Mouse (Mus musculus) layer of hippocampus, adult 2 months (tissue): ENCODE measurements around the gene Zbtb3. TPM values are rescaled to one million over a fixed set of nuclear protein-coding genes. Genes with fewer than 3 reads are reported as not detected.

Source experiments
- DNase-seq, 2 experiments: peaks; one replicate each; pipeline ENCODE4 v3.0.0; 2022; ENCODE audit warnings: low spot score in 2 of 2
- H3K27ac ChIP-seq: fragments of 200-600 bp; 2 replicates; pipeline ENCODE4 v1.8.1; 2022
- H3K4me3 ChIP-seq: fragments of 200-600 bp; 2 replicates; pipeline ENCODE4 v1.8.1; 2022; ENCODE audit warnings: mild to moderate bottlenecking
- CTCF ChIP-seq: fragments of 200-600 bp; conservative IDR thresholded peaks from 2 replicates; pipeline ENCODE4 v1.8.1; 2022; ENCODE audit warnings: antibody characterized with exemption, mild to moderate bottlenecking, moderate library complexity
- total RNA-seq, 2 experiments: library from RNA; stranded (reverse); gene quantifications; 2 replicates each; pipeline ENCODE4 v1.2.3; 2021

Zbtb3 gene
- total RNA-seq, 2 experiments from 2014 or later, result 5.8 to 6.5 TPM

- DNase-seq, result peak; percentile 78 to 88
- Histone ChIP-seq H3K4me3 (peak within 1 kb of the TSS; percentile 80), H3K27ac (peak within 1 kb of the TSS; percentile 97)
- peak; percentile 85 for TF ChIP-seq CTCF
Measured at GRCm38 (mm10) chr19:8837251-8837791, 35.0 kb downstream of the Zbtb3 start, which contains the start of gene Bscl2. Gene Bscl2, plus strand, starts transcription at chr19:8837467.

- no peak for DNase-seq
- Histone ChIP-seq H3K27ac (peak overlapping the region; percentile 97), H3K4me3 (peak overlapping the region; percentile 80)
- TF ChIP-seq CTCF, result no peak
Measured at GRCm38 (mm10) chr19:8838041-8838730, 35.8 kb downstream of the Zbtb3 start.

- TF ChIP-seq CTCF, result no peak
- H3K27ac ChIP-seq, result peak within 1 kb of the TSS; percentile 97
- H3K4me3 ChIP-seq, result peak within 1 kb of the TSS; percentile 80
- DNase-seq, result peak; percentile 74 to 88
Measured at GRCm38 (mm10) chr19:8839103-8839907, 37.0 kb downstream of the Zbtb3 start, which contains the start of gene Gng3. Gene Gng3, minus strand, starts transcription at chr19:8839194.

GRCm38 (mm10) chr19:8839908-8840791, 37.8 kb downstream of the Zbtb3 start:
- TF ChIP-seq CTCF, result no peak
- H3K27ac ChIP-seq, result peak overlapping the region; percentile 97
- H3K4me3 ChIP-seq, result peak overlapping the region; percentile 80
- DNase-seq, result peak; percentile 64 to 80

- Histone ChIP-seq H3K4me3 (peak overlapping the region; percentile 80), H3K27ac (peak overlapping the region; percentile 97; the same call in 1 of the 2 replicates)
- DNase-seq, result no peak
- TF ChIP-seq CTCF, result no peak
Measured at GRCm38 (mm10) chr19:8841012-8841411, 38.7 kb downstream of the Zbtb3 start.

GRCm38 (mm10) chr19:8842961-8843360, 40.6 kb downstream of the Zbtb3 start:
- TF ChIP-seq CTCF, result no peak
- Histone ChIP-seq H3K4me3 (no peak overlapping the region), H3K27ac (no peak overlapping the region)
- no peak for DNase-seq

- Histone ChIP-seq H3K27ac (no peak overlapping the region), H3K4me3 (no peak overlapping the region)
- TF ChIP-seq CTCF, result peak; percentile 87
- peak; percentile 68 to 89 for DNase-seq
Measured at GRCm38 (mm10) chr19:8844371-8845129, 42.2 kb downstream of the Zbtb3 start.

DNA sequence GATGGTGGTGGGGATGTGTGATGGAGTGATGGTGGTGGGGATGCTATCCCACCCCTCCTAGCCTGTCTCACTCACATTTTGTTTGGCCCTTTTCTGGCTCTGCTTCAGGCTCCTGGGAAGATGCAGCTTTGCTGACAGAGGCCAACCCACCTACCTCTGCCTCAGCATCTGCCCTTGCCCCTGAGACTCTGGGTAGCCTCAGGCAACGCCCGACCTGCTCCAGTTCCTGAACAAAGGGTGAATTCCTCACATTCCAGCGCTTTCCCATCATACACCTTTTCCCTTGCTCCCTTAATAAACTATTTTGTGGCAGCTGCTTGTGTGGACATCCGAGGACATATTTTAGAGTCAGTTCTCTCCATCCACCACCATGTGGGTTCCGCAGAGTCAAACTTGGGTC, 46.0 kb downstream of the Zbtb3 start:
- no peak for TF ChIP-seq CTCF
- H3K27ac ChIP-seq, result no peak overlapping the region
- no peak overlapping the region for H3K4me3 ChIP-seq
- no peak for DNase-seq

- H3K4me3 ChIP-seq, result no peak within 1 kb of the TSS
- H3K27ac ChIP-seq, result no peak within 1 kb of the TSS
- DNase-seq, result no peak
- TF ChIP-seq CTCF, result no peak
Measured at GRCm38 (mm10) chr19:8850402-8850901, 48.1 kb downstream of the Zbtb3 start, which contains the start of gene Lrrn4cl. Gene Lrrn4cl, plus strand, starts transcription at chr19:8850768.

GRCm38 (mm10) chr19:8851639-8852038, 49.3 kb downstream of the Zbtb3 start:
- no peak for DNase-seq
- Histone ChIP-seq H3K4me3 (no peak overlapping the region), H3K27ac (no peak overlapping the region)
- TF ChIP-seq CTCF, result no peak

DNA sequence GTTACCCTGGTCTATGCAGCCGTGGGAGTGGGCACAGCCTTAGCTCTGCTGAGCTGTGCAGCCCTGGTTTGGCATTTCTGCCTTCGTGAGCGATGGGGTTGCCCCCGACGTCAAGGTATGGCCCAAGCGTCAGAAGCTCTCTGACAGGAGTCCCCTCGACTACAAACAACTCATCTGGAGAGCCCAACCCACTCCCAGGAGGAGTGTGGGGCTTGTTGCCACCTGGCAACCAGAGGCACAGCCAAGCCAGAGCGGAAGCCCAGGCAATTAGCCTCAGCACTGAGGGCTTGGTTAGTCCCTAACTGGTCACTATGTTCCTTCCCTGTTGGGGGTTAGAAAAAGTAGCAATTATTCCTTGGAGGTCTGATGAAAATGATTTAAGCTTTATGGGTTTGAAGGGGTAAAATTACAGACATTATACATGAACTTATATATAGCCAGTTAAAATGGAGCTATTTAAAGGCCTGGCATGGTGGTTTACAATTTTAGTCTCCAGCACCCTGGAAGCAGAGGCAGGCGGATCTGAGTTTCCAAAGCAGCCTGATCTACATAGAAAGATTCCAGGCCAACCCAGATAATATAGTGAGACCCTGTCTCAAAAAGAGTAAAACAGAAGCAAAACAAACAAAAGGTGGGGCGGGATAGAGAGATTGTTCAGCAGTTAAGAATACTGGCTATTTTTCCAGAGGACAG, 50.0 kb downstream of the Zbtb3 start:
- Histone ChIP-seq H3K27ac (no peak overlapping the region), H3K4me3 (no peak overlapping the region)
- TF ChIP-seq CTCF, result no peak
- no peak for DNase-seq
